Mouse (Mus musculus) cerebellum, adult 2 months (tissue): ENCODE results near the gene Fam126b.

Experiments
- CTCF ChIP-seq: fragments of 200-500 bp; IDR thresholded peaks from 2 replicates; pipeline ENCODE4 v1.5.1; 2011; ENCODE audit warnings: low read depth, mild to moderate bottlenecking, control low read depth, low read length, moderate library complexity, borderline replicate concordance; ENCODE audit not compliant: insufficient read depth
- POLR2A ChIP-seq: fragments of 200-500 bp; IDR thresholded peaks from 2 replicates; pipeline ENCODE4 v1.6.1; 2011; ENCODE audit warnings: low read length, control low read depth, borderline replicate concordance; ENCODE audit not compliant: insufficient read depth

DNA sequence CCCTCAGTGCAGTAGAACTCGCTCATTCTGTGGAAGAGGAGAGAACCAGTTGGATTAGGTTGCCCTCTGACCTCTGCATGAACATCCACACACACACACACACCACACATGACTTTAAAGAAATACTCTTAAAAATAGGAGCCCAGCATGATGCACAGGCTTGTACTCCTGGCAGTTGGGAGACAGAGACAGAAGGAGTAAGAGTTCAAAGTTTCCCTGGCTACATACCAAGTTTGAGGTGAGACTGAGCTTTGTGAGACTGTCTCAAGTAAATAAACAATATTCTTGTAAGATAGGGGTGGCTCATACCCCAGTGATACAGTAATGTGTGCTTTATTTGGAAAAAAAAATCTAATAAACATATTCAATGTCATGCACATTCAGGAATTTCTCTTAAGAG, 1.4 kb upstream of the Fam126b start:
- TF ChIP-seq CTCF (no peak), POLR2A (no peak)
